Mouse (Mus musculus): Measurements from ENCODE around the gene Man1a. TPM values are rescaled to one million over a fixed set of nuclear protein-coding genes. Genes with fewer than 3 reads are reported as not detected.

Man1a gene
- polyA plus RNA-seq, 1 experiment = 13.2 TPM

DNA sequence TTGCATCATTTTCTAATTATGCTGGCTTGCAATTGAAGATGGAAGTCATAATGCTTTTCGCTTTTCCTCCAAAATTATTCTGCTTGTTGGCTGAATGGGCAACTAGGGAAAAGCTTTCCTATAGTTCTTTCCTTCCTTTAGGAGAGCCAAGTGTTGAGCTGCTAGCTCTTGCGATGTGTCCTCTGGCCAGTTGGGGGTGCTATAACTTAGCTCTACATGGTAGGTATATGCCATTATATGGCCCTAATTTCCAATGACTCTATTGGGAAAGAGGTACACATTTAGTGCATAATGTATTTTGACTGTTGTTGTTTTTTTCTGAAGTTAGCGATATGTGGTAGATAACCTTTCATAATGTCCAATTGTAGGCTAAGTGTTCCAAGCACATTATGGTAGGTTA lies 217.2 kb downstream of the Man1a start:
- Histone ChIP-seq H3K4me3 (replicated peaks; ENCODE audit: extremely low read depth, low read depth, low read length) (no peak overlapping the region), H3K4me1 (ENCODE audit: control insufficient read depth, insufficient read depth, low read length) (no peaks in the 10 kb centered on the region)
- 89% methylated on average over 3 of the region's 3 CpGs for WGBS
- DNase-seq = no peak
- peak; percentile 49 for TF ChIP-seq CTCF (IDR thresholded peaks at IDR 0.05; ENCODE audit: insufficient read depth, low read length)
- TF ChIP-seq POLR2A (IDR thresholded peaks at IDR 0.05; ENCODE audit: borderline replicate concordance, extremely low read depth, low read depth, low read length) = no peak

Data from lung, adult 2 months (tissue).